Mouse (Mus musculus) right cerebral cortex, postnatal 10 days (tissue): ENCODE measurements at regions not wholly inside any gene's neighbourhood (a gene's known extent, or its start where the extent isn't known, plus 50 kb on each side); places are given as distances from the start of the nearest gene placed in this dataset.

Experiments
- DNase-seq, 2 experiments: peaks; one replicate each; pipeline ENCODE4 v3.0.0; 2021; ENCODE audit warnings: low spot score in 2 of 2

GRCm38 (mm10) chr3:13242532-13242931 is 1238.0 kb upstream of the Slc7a12 start:
- no peak for DNase-seq

- no peak for DNase-seq
These were observed 1233.0 kb upstream of the Slc7a12 start for GRCm38 (mm10) chr3:13247537-13247936.

GRCm38 (mm10) chr3:13248789-13249188 is 1231.7 kb upstream of the Slc7a12 start:
- no peak for DNase-seq

GRCm38 (mm10) chr3:13250721-13251120 is 1229.8 kb upstream of the Slc7a12 start:
- no peak for DNase-seq

GRCm38 (mm10) chr3:13254061-13254460 is 1226.4 kb upstream of the Slc7a12 start:
- DNase-seq, result peak; percentile 22 to 47
